Mouse (Mus musculus): ENCODE results near the gene Myo1h. TPM values are rescaled to one million over a fixed set of nuclear protein-coding genes. Genes with fewer than 3 reads are reported as not detected.

The Myo1h gene
- polyA plus RNA-seq, 1 experiment from 2014 or later: 2.2 TPM

- no peak overlapping the region for H3K4me3 ChIP-seq
- no peak overlapping the region for H3K27ac ChIP-seq
- H3K27me3 ChIP-seq: no peaks in the 10 kb centered on the region
- no peak overlapping the region for H3K9ac ChIP-seq
- peaks cover 100% of the 10 kb centered on the region for H3K36me3 ChIP-seq
- no peak overlapping the region for H3K4me2 ChIP-seq
- no peak for ATAC-seq (ENCODE audit: insufficient number of reproducible peaks, low FRiP score, low TSS enrichment, low read depth)
- WGBS: 64% methylated on average over 23 of the region's 23 CpGs
- no peaks in the 10 kb centered on the region for H3K9me3 ChIP-seq
- H3K4me1 ChIP-seq: no peaks in the 10 kb centered on the region
Observed at GRCm38 (mm10) chr5:114412361-114412998, 123.5 kb downstream of the Myo1h start.

GRCm38 (mm10) chr5:114413067-114413735, 124.2 kb downstream of the Myo1h start:
- Histone ChIP-seq H3K36me3 (peaks cover 100% of the 10 kb centered on the region), H3K9ac (no peak overlapping the region), H3K4me1 (no peaks in the 10 kb centered on the region), H3K9me3 (no peaks in the 10 kb centered on the region), H3K4me3 (no peak overlapping the region), H3K27ac (no peak overlapping the region), H3K4me2 (no peak overlapping the region), H3K27me3 (no peaks in the 10 kb centered on the region)
- ATAC-seq (ENCODE audit: insufficient number of reproducible peaks, low FRiP score, low TSS enrichment, low read depth): no peak
- WGBS: 73% methylated on average over 16 of the region's 16 CpGs

Small RNA genes within 50 kb of the gene (microRNA-seq; reads per million reads assigned to microRNA genes)
- gene Mir7027: not detected

Other genes starting within 250 kb of the Myo1h start
- 11.8 and 11.9 TPM in 2 replicates for gene Usp30, start 223.7 kb upstream of the Myo1h start, polyA plus RNA-seq (2015; fragmentation: Nextera tagmentation; extraction: Ambion mirVana)
- gene Svop, start 197.6 kb upstream of the Myo1h start, polyA plus RNA-seq (2015; fragmentation: Nextera tagmentation; extraction: Ambion mirVana): 0.12 and 0.24 TPM in 2 replicates
- 10.0 and 10.4 TPM in 2 replicates for gene Alkbh2, start 160.9 kb upstream of the Myo1h start, polyA plus RNA-seq (2015; fragmentation: Nextera tagmentation; extraction: Ambion mirVana)
- 35.3 and 38.3 TPM in 2 replicates for gene Ung, start 158.8 kb upstream of the Myo1h start, polyA plus RNA-seq (2015; fragmentation: Nextera tagmentation; extraction: Ambion mirVana)
- gene Acacb, start 142.6 kb upstream of the Myo1h start, polyA plus RNA-seq (2015; fragmentation: Nextera tagmentation; extraction: Ambion mirVana): 1.7 and 2.5 TPM in 2 replicates
- gene Foxn4, start 15.4 kb upstream of the Myo1h start, polyA plus RNA-seq (2015; fragmentation: Nextera tagmentation; extraction: Ambion mirVana): not detected in 2 replicates
- gene Kctd10, start 91.3 kb downstream of the Myo1h start, polyA plus RNA-seq (2015; fragmentation: Nextera tagmentation; extraction: Ambion mirVana): 112 and 117 TPM in 2 replicates
- 39.6 and 41.9 TPM in 2 replicates for gene Ube3b, start 91.4 kb downstream of the Myo1h start, polyA plus RNA-seq (2015; fragmentation: Nextera tagmentation; extraction: Ambion mirVana)
- gene Mmab, start 154.9 kb downstream of the Myo1h start, polyA plus RNA-seq (2015; fragmentation: Nextera tagmentation; extraction: Ambion mirVana): 29.3 and 31.1 TPM in 2 replicates
- gene Mvk, start 155.1 kb downstream of the Myo1h start, polyA plus RNA-seq (2015; fragmentation: Nextera tagmentation; extraction: Ambion mirVana): 58.6 and 65.9 TPM in 2 replicates

Data from limb, embryonic 15.5 days (tissue).